Mouse (Mus musculus) thymus, adult 2 months (tissue): ENCODE data around the gene Cdca7l. TPM values are rescaled to one million over a fixed set of nuclear protein-coding genes. Genes with fewer than 3 reads are reported as not detected.
A peak's percentile ranks its signal among the peaks of the same experiment; 100 is the strongest.

Experiments used
- DNase-seq: peaks from one replicate; pipeline ENCODE4 v3.0.0; 2021
- H3K27ac ChIP-seq: fragments of 200-500 bp; 2 replicates; pipeline ENCODE4 v1.5.1; 2012; ENCODE audit warnings: low read length, control low read depth; ENCODE audit not compliant: control insufficient read depth, insufficient read depth
- H3K27me3 ChIP-seq: fragments of 200-500 bp; 2 replicates; pipeline ENCODE4 v1.6.1; 2012; ENCODE audit warnings: mild to moderate bottlenecking, low read length, moderate library complexity, mixed read lengths; ENCODE audit not compliant: control insufficient read depth, insufficient read depth
- H3K36me3 ChIP-seq: fragments of 200-500 bp; 2 replicates; pipeline ENCODE4 v1.6.1; 2012; ENCODE audit warnings: mild to moderate bottlenecking, low read length, moderate library complexity; ENCODE audit not compliant: control insufficient read depth, insufficient read depth
- H3K4me1 ChIP-seq: fragments of 200-500 bp; replicated peaks from 2 replicates; pipeline ENCODE4 v1.6.1; 2012; ENCODE audit warnings: low read length; ENCODE audit not compliant: control insufficient read depth, insufficient read depth
- H3K4me3 ChIP-seq: fragments of 200-500 bp; 2 replicates; pipeline ENCODE4 v1.5.1; 2012; ENCODE audit warnings: mild to moderate bottlenecking, low read length, control low read depth, moderate library complexity; ENCODE audit not compliant: control insufficient read depth, insufficient read depth
- CTCF ChIP-seq: fragments of 200-500 bp; IDR thresholded peaks from 2 replicates; pipeline ENCODE4 v1.5.1; 2012; ENCODE audit warnings: mild to moderate bottlenecking, control low read depth, low read length, moderate library complexity, borderline replicate concordance; ENCODE audit not compliant: control insufficient read depth, poor library complexity, insufficient read depth; ENCODE audit errors: extremely low read depth
- POLR2A ChIP-seq: fragments of 200-500 bp; IDR thresholded peaks from 2 replicates; pipeline ENCODE4 v1.6.1; 2012; ENCODE audit warnings: mild to moderate bottlenecking, low read length, control low read depth, moderate library complexity; ENCODE audit not compliant: control insufficient read depth, poor library complexity, insufficient read depth; ENCODE audit errors: extremely low read depth
- WGBS: fragments of 180-500 bp; shearing (Covaris S2); methylation state at CpG from one replicate; pipeline ENCODE4 v1.1.7; 2018; 5-methylcytosine and 5-hydroxymethylcytosine counted together
- polyA plus RNA-seq: library from polyadenylated mRNA; depleted of rRNA; stranded (reverse); fragments of >200 nt; gene quantifications from 2 replicates; pipeline ENCODE4 v1.2.3, GENCODE M21; 2012

Gene Cdca7l
- polyA plus RNA-seq, 1 experiment: 8.0 TPM

DNA sequence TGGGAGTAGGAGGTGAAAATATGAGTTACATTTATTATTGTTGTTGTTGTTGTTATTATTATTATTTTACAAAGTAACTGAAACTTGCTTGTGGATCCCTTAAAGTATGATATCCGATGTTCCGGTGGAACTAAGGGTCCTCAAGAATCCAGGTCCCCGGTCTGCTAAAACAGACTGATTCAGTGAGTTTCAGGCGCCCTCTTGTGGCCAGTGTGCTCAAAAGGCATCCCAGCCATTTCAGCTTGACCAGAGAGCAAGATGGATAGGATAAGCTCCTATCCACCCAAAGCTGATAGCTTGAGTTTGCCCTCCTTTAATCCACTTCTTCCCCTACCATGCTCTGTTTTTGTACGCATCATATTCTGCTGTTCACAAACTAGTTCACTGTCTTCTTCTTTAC is 35.0 kb upstream of the Cdca7l start:
- H3K27me3 ChIP-seq: no peaks in the 10 kb centered on the region

GRCm38 (mm10) chr12:117770211-117770610 is 33.9 kb upstream of the Cdca7l start:
- Histone ChIP-seq H3K27me3 (no peaks in the 10 kb centered on the region), H3K4me3 (no peak overlapping the region), H3K27ac (no peak overlapping the region), H3K36me3 (no peaks in the 10 kb centered on the region), H3K4me1 (no peaks in the 10 kb centered on the region)
- TF ChIP-seq CTCF: no peak
- TF ChIP-seq POLR2A: no peak
- 68% methylated on average over 2 of the region's 2 CpGs for WGBS
- DNase-seq: no peak

More for the DNA sequence above, 35.0 kb upstream of the Cdca7l start:
- TF ChIP-seq POLR2A: no peak
- no peak for TF ChIP-seq CTCF
- no peak overlapping the region for H3K27ac ChIP-seq
- no peaks in the 10 kb centered on the region for H3K36me3 ChIP-seq
- H3K4me1 ChIP-seq: no peaks in the 10 kb centered on the region
- 8% methylated on average over 5 of the region's 5 CpGs for WGBS
- DNase-seq: peak; percentile 70
- no peak overlapping the region for H3K4me3 ChIP-seq

DNA sequence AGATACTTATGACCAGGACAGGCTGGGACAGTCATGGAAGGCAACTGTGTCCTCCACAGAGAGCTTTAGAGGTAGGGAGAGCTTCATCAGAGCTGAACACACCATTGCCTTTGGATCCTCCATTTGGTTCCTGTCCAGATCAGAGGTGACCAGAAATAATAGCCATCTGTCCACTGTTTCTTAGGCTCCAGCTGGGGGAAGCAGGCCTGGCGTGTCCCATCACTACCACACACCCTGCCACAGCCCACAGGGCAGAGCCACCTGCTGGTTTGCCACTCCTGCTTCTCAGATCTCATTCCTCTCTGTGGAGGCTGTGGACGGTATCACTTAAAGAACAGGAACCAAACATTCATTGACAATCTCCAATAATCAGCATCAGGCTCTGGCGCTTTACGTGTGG is 32.9 kb upstream of the Cdca7l start:
- H3K36me3 ChIP-seq: no peaks in the 10 kb centered on the region
- no peak overlapping the region for H3K4me3 ChIP-seq
- DNase-seq: no peak
- TF ChIP-seq POLR2A (no peak), CTCF (no peak)
- no peak overlapping the region for H3K27ac ChIP-seq
- 95% methylated on average over 4 of the region's 4 CpGs for WGBS
- no peaks in the 10 kb centered on the region for H3K27me3 ChIP-seq
- no peaks in the 10 kb centered on the region for H3K4me1 ChIP-seq

- DNase-seq: peak; percentile 67
- Histone ChIP-seq H3K27me3 (no peaks in the 10 kb centered on the region), H3K4me1 (no peaks in the 10 kb centered on the region), H3K4me3 (no peak overlapping the region), H3K36me3 (no peaks in the 10 kb centered on the region), H3K27ac (no peak overlapping the region)
- WGBS: 7% methylated on average over 2 of the region's 2 CpGs
- TF ChIP-seq POLR2A: no peak
- no peak for TF ChIP-seq CTCF
These were observed 31.5 kb upstream of the Cdca7l start for GRCm38 (mm10) chr12:117772638-117773037.

- TF ChIP-seq POLR2A (no peak), CTCF (no peak)
- Histone ChIP-seq H3K4me3 (no peak overlapping the region), H3K27me3 (no peaks in the 10 kb centered on the region), H3K36me3 (no peaks in the 10 kb centered on the region), H3K27ac (no peak overlapping the region), H3K4me1 (no peaks in the 10 kb centered on the region)
- no peak for DNase-seq
- WGBS: 82% methylated on average over 5 of the region's 5 CpGs
These were observed 27.2 kb upstream of the Cdca7l start for GRCm38 (mm10) chr12:117776841-117777240.

DNA sequence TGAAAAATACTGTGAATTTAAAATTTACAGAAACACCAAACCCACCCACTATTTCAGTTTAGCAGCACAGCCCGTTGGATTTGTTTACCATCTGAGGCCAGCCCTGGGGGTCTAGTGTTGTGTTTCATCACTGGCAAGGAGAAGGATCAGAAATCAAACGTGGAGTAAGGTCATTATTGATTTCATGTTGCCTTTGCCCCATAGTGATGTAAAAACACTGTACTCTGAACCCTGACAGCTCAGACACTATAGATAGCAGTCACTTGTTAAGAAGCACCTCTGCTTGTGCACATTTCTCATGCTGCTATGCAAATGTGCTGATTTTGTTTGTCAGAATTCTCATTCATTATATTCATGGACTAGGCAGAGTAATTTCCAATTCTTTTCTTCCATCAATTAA is 22.7 kb upstream of the Cdca7l start:
- 84% methylated on average over 2 of the region's 2 CpGs for WGBS
- Histone ChIP-seq H3K36me3 (no peaks in the 10 kb centered on the region), H3K27me3 (no peaks in the 10 kb centered on the region), H3K4me1 (no peaks in the 10 kb centered on the region), H3K4me3 (no peak overlapping the region), H3K27ac (no peak overlapping the region)
- no peak for TF ChIP-seq CTCF
- no peak for TF ChIP-seq POLR2A
- DNase-seq: no peak

DNA sequence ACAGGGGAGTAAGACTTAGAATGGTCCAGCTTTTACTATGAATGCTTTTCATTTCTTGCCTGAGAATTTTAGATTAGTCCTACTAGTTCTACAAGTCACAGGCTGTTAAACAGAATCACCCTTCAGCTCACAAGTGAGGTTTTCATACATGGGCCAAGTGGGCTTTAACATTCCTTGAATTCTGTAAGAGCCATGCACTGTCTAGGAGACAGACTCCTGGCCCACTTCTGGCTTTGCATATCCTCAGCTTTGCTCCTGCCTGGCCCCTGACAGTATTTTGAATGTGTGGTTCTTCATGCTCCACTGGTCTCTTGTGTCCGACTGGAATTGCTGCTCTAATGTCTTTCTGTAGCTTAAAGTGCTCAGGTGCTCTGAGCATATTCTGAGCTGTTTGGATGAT is 20.7 kb upstream of the Cdca7l start:
- Histone ChIP-seq H3K27me3 (no peaks in the 10 kb centered on the region), H3K4me1 (no peaks in the 10 kb centered on the region), H3K36me3 (no peaks in the 10 kb centered on the region), H3K27ac (no peak overlapping the region), H3K4me3 (no peak overlapping the region)
- TF ChIP-seq CTCF (no peak), POLR2A (no peak)
- DNase-seq: no peak
- 91% methylated on average over 1 of the region's 1 CpGs for WGBS
